Mouse (Mus musculus): ENCODE results near the gene Il22ra2. TPM values are rescaled to one million over a fixed set of nuclear protein-coding genes. Genes with fewer than 3 reads are reported as not detected.
"Not testable (repeated sequence)": the region's sequence is repeated elsewhere in the genome, so short reads cannot be mapped to it uniquely, and the experiment has no call there.

Il22ra2 gene
- polyA plus RNA-seq, 1 experiment from 2014 or later = not detected

DNA sequence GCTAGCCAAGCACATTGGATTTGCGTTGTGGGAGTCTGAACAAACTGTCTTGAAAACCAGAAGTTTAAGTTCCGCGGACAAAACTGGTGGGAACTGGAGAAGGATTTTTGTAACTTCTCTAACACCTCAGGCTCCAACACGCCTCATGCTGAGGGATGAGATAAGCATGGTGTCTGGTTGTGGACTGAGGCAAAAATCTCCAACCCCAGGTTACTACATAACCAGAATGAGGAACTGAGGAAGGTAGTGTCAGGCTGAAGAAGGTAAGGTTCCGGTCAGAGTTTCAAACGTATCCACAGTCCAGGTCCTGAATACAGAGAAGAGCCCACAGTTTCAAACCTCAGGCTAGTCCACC is 30.5 kb upstream of the Il22ra2 start:
- Histone ChIP-seq H3K4me2 (replicated peaks) (peak overlapping the region; percentile 71), H3K9me3 (no peaks in the 10 kb centered on the region)
- 35% methylated on average over 6 of the region's 6 CpGs for WGBS

DNA sequence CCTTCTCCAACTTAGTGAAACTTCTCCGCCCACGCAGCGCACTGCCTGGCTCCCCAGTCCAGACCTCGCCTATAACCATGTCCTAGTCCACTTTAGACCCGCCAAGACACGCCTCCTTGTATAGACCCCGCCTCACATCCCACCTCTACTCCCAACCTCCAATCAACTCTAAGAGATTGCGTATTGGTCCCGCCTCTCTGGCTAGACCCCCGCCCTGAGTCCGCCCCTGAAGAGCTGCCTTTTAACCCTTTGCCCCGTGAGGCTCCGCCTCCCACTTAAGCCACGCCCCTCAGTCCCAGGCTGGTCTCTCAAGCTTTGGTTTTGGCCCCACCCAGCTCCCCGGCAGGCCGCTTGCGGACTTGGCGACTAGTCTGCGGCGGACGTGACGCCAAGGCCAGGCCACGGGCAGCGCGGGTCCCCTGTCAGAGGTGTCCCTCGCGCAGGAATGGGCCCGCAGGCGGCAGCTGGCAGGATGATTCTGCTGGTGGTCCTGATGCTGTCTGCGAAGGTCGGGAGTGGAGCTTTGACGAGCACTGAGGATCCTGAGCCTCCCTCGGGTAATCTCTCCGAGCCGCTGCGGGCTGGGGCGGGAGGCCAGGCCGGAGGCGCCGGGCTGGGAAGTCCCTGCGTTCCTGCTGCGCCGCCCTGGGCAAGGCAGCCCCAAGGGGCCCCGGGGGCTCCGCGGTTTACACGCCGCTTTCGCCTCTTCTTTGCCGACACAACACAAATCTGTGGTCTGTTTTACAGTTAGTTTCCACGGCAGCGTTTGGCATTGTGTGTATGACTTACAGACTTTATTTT is 30.0 kb upstream of the Il22ra2 start, which contains the start of gene Ifngr1:
Gene Ifngr1, plus strand, starts transcription at position 309 of the 801 bp plus-strand sequence.
- under 1% methylated on average over 52 of the region's 52 CpGs for WGBS
- ATAC-seq (ENCODE audit: low FRiP score, low read depth) = peak; percentile 97
- Histone ChIP-seq H3K36me3 (no peaks in the 10 kb centered on the region), H3K9me3 (no peaks in the 10 kb centered on the region), H3K4me1 (peaks cover 10% of the 10 kb centered on the region), H3K4me3 (peak within 1 kb of the TSS; percentile 64), H3K9ac (replicated peaks) (peak within 1 kb of the TSS; percentile 72), H3K27ac (replicated peaks) (peak within 1 kb of the TSS; percentile 40), H3K4me2 (replicated peaks) (peak within 1 kb of the TSS; percentile 71), H3K27me3 (peaks cover 11% of the 10 kb centered on the region; the same call in 1 of the 2 replicates)

More for the DNA sequence above, 30.5 kb upstream of the Il22ra2 start:
- H3K27ac ChIP-seq (replicated peaks) = no peak overlapping the region
- peaks cover 11% of the 10 kb centered on the region; the same call in 1 of the 2 replicates for H3K27me3 ChIP-seq
- peak overlapping the region; percentile 64 for H3K4me3 ChIP-seq
- ATAC-seq (ENCODE audit: low FRiP score, low read depth) = no peak
- no peaks in the 10 kb centered on the region for H3K36me3 ChIP-seq
- H3K9ac ChIP-seq (replicated peaks) = no peak overlapping the region
- H3K4me1 ChIP-seq = peaks cover 10% of the 10 kb centered on the region

DNA sequence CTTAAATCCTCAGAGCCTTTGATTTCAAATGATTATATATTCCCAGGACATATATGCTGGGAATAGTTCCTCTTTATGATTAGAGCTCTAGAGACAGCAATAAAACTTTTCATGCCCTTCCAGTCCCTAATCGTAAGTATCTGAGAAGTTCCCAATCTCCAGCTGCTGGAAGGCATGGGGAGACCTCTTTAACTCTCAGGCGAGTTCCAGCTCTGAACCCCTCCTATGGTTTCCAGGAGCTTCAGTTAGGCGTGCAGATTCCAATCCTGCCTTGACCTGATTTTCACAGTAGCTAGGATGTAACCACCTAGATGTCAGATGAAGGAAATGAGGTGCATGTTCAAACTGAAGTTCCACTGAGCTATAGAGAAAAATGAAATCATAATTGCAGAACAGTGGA is 29.2 kb upstream of the Il22ra2 start:
- Histone ChIP-seq H3K4me2 (replicated peaks) (peak overlapping the region; percentile 71), H3K9me3 (no peaks in the 10 kb centered on the region), H3K27ac (replicated peaks) (no peak overlapping the region), H3K27me3 (peaks cover 11% of the 10 kb centered on the region; the same call in 1 of the 2 replicates), H3K36me3 (no peaks in the 10 kb centered on the region), H3K9ac (replicated peaks) (peak overlapping the region; percentile 72), H3K4me1 (peaks cover 10% of the 10 kb centered on the region), H3K4me3 (peak overlapping the region; percentile 64)
- 8% methylated on average over 3 of the region's 3 CpGs for WGBS
- no peak for ATAC-seq (ENCODE audit: low FRiP score, low read depth)

- Histone ChIP-seq H3K9me3 (no peaks in the 10 kb centered on the region), H3K27ac (replicated peaks) (no peak overlapping the region), H3K27me3 (peaks cover 11% of the 10 kb centered on the region; the same call in 1 of the 2 replicates), H3K4me3 (no peak overlapping the region), H3K4me1 (peaks cover 10% of the 10 kb centered on the region), H3K4me2 (replicated peaks) (no peak overlapping the region), H3K9ac (replicated peaks) (no peak overlapping the region), H3K36me3 (peaks cover 4% of the 10 kb centered on the region; the same call in 1 of the 2 replicates)
- no peak for ATAC-seq (ENCODE audit: low FRiP score, low read depth)
- WGBS = 95% methylated on average over 3 of the region's 3 CpGs
Measured at GRCm38 (mm10) chr10:19593296-19593695, 28.5 kb upstream of the Il22ra2 start.

DNA sequence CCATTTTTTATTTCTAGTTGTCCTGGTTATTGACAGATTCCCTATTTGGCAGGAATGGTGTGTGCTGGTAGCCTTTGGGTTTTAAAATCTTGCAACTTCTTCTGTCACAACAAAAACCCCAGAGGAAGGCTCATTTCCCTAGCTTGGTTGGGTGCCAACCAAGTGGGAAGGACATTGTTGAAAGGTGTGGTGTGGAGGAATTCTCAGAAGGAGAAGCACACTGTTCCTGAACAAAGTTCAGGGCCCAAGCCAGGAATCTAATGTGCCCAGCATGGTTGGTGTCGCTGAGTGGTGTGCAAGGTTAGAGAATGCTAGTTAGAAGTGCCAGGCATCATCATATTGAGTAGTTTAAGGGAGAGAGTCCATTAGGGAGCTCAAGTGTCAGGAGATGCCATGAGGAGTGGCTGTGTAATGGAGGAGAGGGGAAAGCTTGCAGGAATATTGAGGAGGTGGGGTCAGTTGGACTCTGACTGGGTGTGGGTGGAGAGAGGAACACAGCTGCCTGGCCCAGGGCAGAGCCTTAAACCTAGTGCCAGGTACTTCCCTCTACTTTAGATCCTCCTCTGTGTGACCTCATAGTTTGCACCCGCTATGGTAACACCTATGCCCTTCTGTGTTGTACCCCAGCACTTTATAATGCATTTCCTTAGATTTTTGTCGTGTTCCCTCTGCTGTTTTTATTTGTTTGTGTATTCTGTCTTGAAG is 27.4 kb upstream of the Il22ra2 start:
- Histone ChIP-seq H3K27me3 (peaks cover 11% of the 10 kb centered on the region; the same call in 1 of the 2 replicates), H3K9ac (replicated peaks) (no peak overlapping the region), H3K4me3 (no peak overlapping the region), H3K27ac (replicated peaks) (no peak overlapping the region), H3K4me2 (replicated peaks) (no peak overlapping the region), H3K36me3 (peaks cover 5% of the 10 kb centered on the region; the same call in 1 of the 2 replicates), H3K9me3 (no peaks in the 10 kb centered on the region), H3K4me1 (peaks cover 10% of the 10 kb centered on the region)
- no peak for ATAC-seq (ENCODE audit: low FRiP score, low read depth)
- WGBS = 90% methylated on average over 3 of the region's 3 CpGs

DNA sequence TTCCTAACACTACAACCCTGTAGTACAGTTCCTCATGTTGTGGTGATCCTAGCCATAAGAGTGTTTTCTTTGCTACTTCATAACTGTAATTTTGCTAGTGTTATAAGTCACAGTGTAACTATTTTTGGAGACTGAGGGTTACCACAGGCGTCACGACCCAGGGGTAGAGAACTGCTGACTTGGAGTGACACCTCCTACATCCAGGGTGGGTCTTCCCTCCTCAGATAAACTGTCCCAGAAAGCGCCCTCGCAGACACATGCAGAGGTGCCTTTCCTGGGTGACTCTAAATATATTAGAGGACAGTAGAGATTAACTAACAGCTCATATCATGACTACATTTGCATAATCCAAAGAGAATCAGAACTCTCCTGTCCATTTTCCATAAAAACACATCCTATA is 24.9 kb upstream of the Il22ra2 start:
- WGBS = 91% methylated on average over 4 of the region's 4 CpGs
- H3K4me3 ChIP-seq = no peak overlapping the region
- H3K27me3 ChIP-seq = no peaks in the 10 kb centered on the region

DNA sequence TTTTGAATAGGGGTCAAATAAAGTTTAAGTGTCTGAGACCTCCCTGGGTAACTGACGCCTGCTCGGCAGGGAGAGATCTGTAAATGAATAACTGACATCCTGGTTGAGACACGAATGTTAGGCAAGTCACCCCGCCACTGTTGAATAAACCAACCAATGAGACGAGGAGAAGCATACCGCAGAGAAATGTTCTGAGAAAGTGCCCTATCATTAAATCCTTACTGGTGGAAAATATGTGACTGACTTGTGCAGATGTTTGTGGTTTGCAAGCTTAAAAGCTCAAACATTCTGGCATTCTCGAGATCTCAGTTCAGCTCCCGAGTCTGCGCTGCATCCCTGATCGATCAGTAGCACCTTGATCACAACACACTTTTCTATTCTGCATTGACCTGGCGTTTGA is 23.7 kb upstream of the Il22ra2 start:
- H3K4me3 ChIP-seq = no peak overlapping the region
- no peak for ATAC-seq (ENCODE audit: low FRiP score, low read depth)
- H3K27me3 ChIP-seq = no peaks in the 10 kb centered on the region
- peaks cover 25% of the 10 kb centered on the region for H3K36me3 ChIP-seq
- H3K9ac ChIP-seq (replicated peaks) = no peak overlapping the region
- WGBS = 89% methylated on average over 11 of the region's 11 CpGs
- H3K4me1 ChIP-seq = no peaks in the 10 kb centered on the region
- no peak overlapping the region for H3K4me2 ChIP-seq (replicated peaks)
- H3K9me3 ChIP-seq = peaks cover 7% of the 10 kb centered on the region; the same call in 1 of the 2 replicates
- no peak overlapping the region for H3K27ac ChIP-seq (replicated peaks)

More for the DNA sequence above, 24.9 kb upstream of the Il22ra2 start:
- no peak overlapping the region for H3K4me2 ChIP-seq (replicated peaks)
- no peak overlapping the region for H3K9ac ChIP-seq (replicated peaks)
- peaks cover 8% of the 10 kb centered on the region for H3K4me1 ChIP-seq
- no peak overlapping the region for H3K27ac ChIP-seq (replicated peaks)
- no peak for ATAC-seq (ENCODE audit: low FRiP score, low read depth)
- H3K9me3 ChIP-seq = peaks cover 7% of the 10 kb centered on the region; the same call in 1 of the 2 replicates
- peaks cover 14% of the 10 kb centered on the region for H3K36me3 ChIP-seq

- peaks cover 7% of the 10 kb centered on the region; the same call in 1 of the 2 replicates for H3K9me3 ChIP-seq
- H3K36me3 ChIP-seq = peaks cover 36% of the 10 kb centered on the region
- H3K9ac ChIP-seq (replicated peaks) = no peak overlapping the region
- H3K4me3 ChIP-seq = no peak overlapping the region
- 0 out of 2 replicates have a peak, but pooled peaks have one; percentile 19 for ATAC-seq (ENCODE audit: low FRiP score, low read depth)
- H3K27me3 ChIP-seq = no peaks in the 10 kb centered on the region
- no peak overlapping the region for H3K27ac ChIP-seq (replicated peaks)
- H3K4me1 ChIP-seq = no peaks in the 10 kb centered on the region
- H3K4me2 ChIP-seq (replicated peaks) = no peak overlapping the region
- WGBS = 65% methylated on average over 6 of the region's 6 CpGs
Measured at GRCm38 (mm10) chr10:19599331-19600092, 22.3 kb upstream of the Il22ra2 start.

- H3K9me3 ChIP-seq = peaks cover 7% of the 10 kb centered on the region; the same call in 1 of the 2 replicates
- 72% methylated on average over 3 of the region's 3 CpGs for WGBS
- H3K27me3 ChIP-seq = no peaks in the 10 kb centered on the region
- no peak overlapping the region for H3K9ac ChIP-seq (replicated peaks)
- no peak overlapping the region for H3K27ac ChIP-seq (replicated peaks)
- no peak overlapping the region for H3K4me2 ChIP-seq (replicated peaks)
- ATAC-seq (ENCODE audit: low FRiP score, low read depth) = no peak
- H3K4me1 ChIP-seq = no peaks in the 10 kb centered on the region
- H3K36me3 ChIP-seq = peaks cover 36% of the 10 kb centered on the region
- H3K4me3 ChIP-seq = no peak overlapping the region
Measured at GRCm38 (mm10) chr10:19600093-19600420, 21.7 kb upstream of the Il22ra2 start.

DNA sequence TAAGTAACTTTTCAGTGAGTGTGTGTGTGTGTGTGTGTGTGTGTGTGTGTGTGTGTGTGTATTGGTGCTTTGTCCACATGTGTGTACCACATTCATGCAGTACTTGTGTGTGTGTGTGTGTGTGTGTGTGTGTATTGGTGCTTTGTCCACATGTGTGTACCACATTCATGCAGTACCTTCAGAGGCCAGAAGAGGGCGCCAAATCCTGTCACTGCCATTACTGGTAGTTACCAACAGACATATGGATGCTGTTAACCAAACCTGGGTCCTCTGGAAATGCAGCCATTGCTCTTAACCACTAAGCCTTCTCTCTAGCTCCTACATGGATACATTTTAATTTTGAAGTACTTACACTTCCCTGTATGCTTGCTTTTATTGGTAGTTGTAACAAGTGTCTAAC is 20.3 kb upstream of the Il22ra2 start:
- H3K36me3 ChIP-seq = peaks cover 40% of the 10 kb centered on the region
- not testable (repeated sequence) for H3K27ac ChIP-seq (replicated peaks); H3K9ac ChIP-seq (replicated peaks); H3K4me3 ChIP-seq; H3K27me3 ChIP-seq; H3K4me1 ChIP-seq; ATAC-seq (ENCODE audit: low FRiP score, low read depth); H3K4me2 ChIP-seq (replicated peaks); H3K9me3 ChIP-seq
- 25% methylated on average over 1 of the region's 1 CpGs for WGBS

- Histone ChIP-seq H3K4me2 (replicated peaks) (no peak overlapping the region), H3K4me1 (no peaks in the 10 kb centered on the region), H3K36me3 (peaks cover 53% of the 10 kb centered on the region), H3K9ac (replicated peaks) (no peak overlapping the region), H3K4me3 (no peak overlapping the region), H3K27ac (replicated peaks) (no peak overlapping the region), H3K9me3 (peaks cover 7% of the 10 kb centered on the region; the same call in 1 of the 2 replicates), H3K27me3 (no peaks in the 10 kb centered on the region)
- ATAC-seq (ENCODE audit: low FRiP score, low read depth) = no peak
- 91% methylated on average over 6 of the region's 6 CpGs for WGBS
Measured at GRCm38 (mm10) chr10:19603231-19603630, 18.6 kb upstream of the Il22ra2 start.

Measured in midbrain, embryonic 12.5 days (tissue).